Mouse (Mus musculus): ENCODE data around the gene Rab11fip4. TPM values are rescaled to one million over a fixed set of nuclear protein-coding genes. Genes with fewer than 3 reads are reported as not detected.

The Rab11fip4 gene
- under 1 TPM; 0.01 to 0.07 TPM for polyA plus RNA-seq (2012; fragmentation: generic; extraction: Trizol)

GRCm38 (mm10) chr11:79590664-79591590, at the start of gene Rab11fip4:
Rab11fip4 (plus strand) TSS chr11:79591212.

Other genes with a start within 250 kb of the Rab11fip4 start
- gene Omg, start 87.1 kb upstream of the Rab11fip4 start, polyA plus RNA-seq (2012; fragmentation: generic; extraction: Trizol): under 1 TPM; 0.01 to 0.15 TPM
- under 1 TPM in 1 of 2 experiments, not detected in 1; 0.26 TPM for gene Evi2b, start 67.5 kb upstream of the Rab11fip4 start, polyA plus RNA-seq (2012; fragmentation: generic; extraction: Trizol)
- gene Evi2, start 60.6 kb upstream of the Rab11fip4 start, polyA plus RNA-seq (2012; fragmentation: generic; extraction: Trizol): under 1 TPM in 1 of 2 experiments, not detected in 1; 0.14 TPM
- gene Evi2a, start 60.6 kb upstream of the Rab11fip4 start, polyA plus RNA-seq (2012; fragmentation: generic; extraction: Trizol): 1 to 10 TPM in 1 of 2 experiments, under 1 TPM in 1; 0.53 to 6.1 TPM

All from C3H10T1/2 (cell line).